Mouse (Mus musculus): ENCODE measurements around the gene Ccnd1.

Gene Ccnd1

GRCm38 (mm10) chr7:144938661-144939343 is 923 bp downstream of the Ccnd1 start:
- DNase-seq (ENCODE audit: low read depth, low spot score): no peak

GRCm38 (mm10) chr7:144937899-144938517 is 1.7 kb downstream of the Ccnd1 start:
- no peak for DNase-seq (ENCODE audit: low read depth, low spot score)

- DNase-seq (ENCODE audit: low read depth, low spot score): peak; percentile 85
These were observed 2.2 kb downstream of the Ccnd1 start for GRCm38 (mm10) chr7:144937490-144937889.

- no peak for DNase-seq (ENCODE audit: low read depth, low spot score)
These were observed 3.3 kb downstream of the Ccnd1 start for GRCm38 (mm10) chr7:144936311-144936880.

- DNase-seq (ENCODE audit: low read depth, low spot score): peak; percentile 60
These were observed 4.2 kb downstream of the Ccnd1 start for GRCm38 (mm10) chr7:144935563-144935962.

- DNase-seq (ENCODE audit: low read depth, low spot score): no peak
These were observed 4.8 kb downstream of the Ccnd1 start for GRCm38 (mm10) chr7:144934901-144935300.

GRCm38 (mm10) chr7:144933796-144934195 is 5.9 kb downstream of the Ccnd1 start:
- no peak for DNase-seq (ENCODE audit: low read depth, low spot score)

- DNase-seq (ENCODE audit: low read depth, low spot score): no peak
These were observed 6.4 kb downstream of the Ccnd1 start for GRCm38 (mm10) chr7:144933336-144933735.

- DNase-seq (ENCODE audit: low read depth, low spot score): no peak
These were observed 7.3 kb downstream of the Ccnd1 start for GRCm38 (mm10) chr7:144932389-144932937.

- peak; percentile 88 for DNase-seq (ENCODE audit: low read depth, low spot score)
These were observed 7.9 kb downstream of the Ccnd1 start for GRCm38 (mm10) chr7:144931778-144932177.

- DNase-seq (ENCODE audit: low read depth, low spot score): no peak
These were observed 9.8 kb downstream of the Ccnd1 start for GRCm38 (mm10) chr7:144929931-144930330.

- DNase-seq (ENCODE audit: low read depth, low spot score): no peak
These were observed 10.2 kb downstream of the Ccnd1 start for GRCm38 (mm10) chr7:144929506-144929905.

- DNase-seq (ENCODE audit: low read depth, low spot score): no peak
These were observed 10.9 kb downstream of the Ccnd1 start for GRCm38 (mm10) chr7:144928889-144929210.

GRCm38 (mm10) chr7:144928009-144928888 is 11.5 kb downstream of the Ccnd1 start:
- no peak for DNase-seq (ENCODE audit: low read depth, low spot score)

GRCm38 (mm10) chr7:144927591-144927990 is 12.1 kb downstream of the Ccnd1 start:
- DNase-seq (ENCODE audit: low read depth, low spot score): no peak

- DNase-seq (ENCODE audit: low read depth, low spot score): no peak
These were observed 20.9 kb downstream of the Ccnd1 start for GRCm38 (mm10) chr7:144918823-144919222.

- peak; percentile 96 for DNase-seq (ENCODE audit: low read depth, low spot score)
These were observed 24.6 kb downstream of the Ccnd1 start, which contains the start of gene LTO1 for GRCm38 (mm10) chr7:144914948-144915750. Gene LTO1 (plus strand): TSS chr7:144915100.

- peak; percentile 92 for DNase-seq (ENCODE audit: low read depth, low spot score)
These were observed 25.3 kb downstream of the Ccnd1 start for GRCm38 (mm10) chr7:144914296-144914947.

GRCm38 (mm10) chr7:144912897-144913296 is 26.8 kb downstream of the Ccnd1 start:
- DNase-seq (ENCODE audit: low read depth, low spot score): no peak

- DNase-seq (ENCODE audit: low read depth, low spot score): no peak
These were observed 28.6 kb downstream of the Ccnd1 start for GRCm38 (mm10) chr7:144911121-144911520.

Measured in R1 (cell line).